Mouse (Mus musculus) adrenal gland, adult 10 weeks (tissue): ENCODE data around the gene Olfr774. TPM values are rescaled to one million over a fixed set of nuclear protein-coding genes. Genes with fewer than 3 reads are reported as not detected.

Experiments used
- polyA plus RNA-seq: library from polyadenylated mRNA; stranded (reverse); fragments of 350-450 nt; fragmentation: Illumina TruSeq; extraction: RNeasy Lipid Tissue Mini Kit (QIAGEN cat#74804); gene quantifications from one replicate; pipeline ENCODE4 v1.2.3, GENCODE M21; 2014; ENCODE audit warnings: low read depth, low replicate concordance

The Olfr774 gene
- not detected for polyA plus RNA-seq

GRCm38 (mm10) chr10:129235904-129236303, at the start of gene Olfr774:
Gene Olfr774, plus strand, starts transcription at chr10:129236204.

GRCm38 (mm10) chr10:129187319-129187718, 48.7 kb upstream of the Olfr774 start, which contains the start of gene Olfr773:
Gene Olfr773, minus strand, starts transcription at chr10:129187419.

GRCm38 (mm10) chr10:129248112-129248511, 12.1 kb downstream of the Olfr774 start, which contains the start of gene Olfr775:
Gene Olfr775, plus strand, starts transcription at chr10:129248412.

GRCm38 (mm10) chr10:129258827-129259226, 22.8 kb downstream of the Olfr774 start, which contains the start of gene Olfr776:
Gene Olfr776, plus strand, starts transcription at chr10:129259127.

DNA sequence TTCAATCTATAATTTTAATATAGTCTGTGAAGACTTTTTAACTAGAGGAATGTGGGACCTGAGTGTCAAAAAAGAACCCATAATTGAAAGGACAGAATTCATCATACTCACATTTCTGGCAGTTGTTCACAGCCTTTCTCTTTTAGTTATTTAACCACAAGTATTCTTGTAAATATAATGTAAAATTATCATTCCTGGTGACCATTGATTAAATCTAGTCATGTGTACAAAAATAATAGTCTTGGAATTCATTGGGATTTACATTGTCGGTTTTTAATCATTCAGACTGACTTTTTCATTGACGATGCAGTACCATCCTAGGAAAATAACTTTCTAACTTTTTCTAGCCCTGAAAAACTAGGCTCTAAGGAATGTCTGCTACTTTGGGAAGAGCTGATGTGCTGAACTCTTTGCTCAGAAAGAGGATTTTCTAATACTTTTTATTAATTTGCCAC, 35.1 kb downstream of the Olfr774 start, which contains the start of gene Olfr777:
Gene Olfr777 (minus strand): TSS at position 405 of the 455 bp plus-strand sequence.

Other genes starting within 250 kb of the Olfr774 start
- not detected for gene Olfr9, start 246.8 kb upstream of the Olfr774 start, polyA plus RNA-seq
- gene Olfr763, start 225.4 kb upstream of the Olfr774 start, polyA plus RNA-seq: not detected
- not detected for gene Olfr764-ps1, start 196.3 kb upstream of the Olfr774 start, polyA plus RNA-seq
- not detected for gene Olfr765, start 186.2 kb upstream of the Olfr774 start, polyA plus RNA-seq
- not detected for gene Olfr766-ps1, start 167.2 kb upstream of the Olfr774 start, polyA plus RNA-seq
- gene Olfr767, start 153.3 kb upstream of the Olfr774 start, polyA plus RNA-seq: not detected
- not detected for gene Olfr768, start 136.8 kb upstream of the Olfr774 start, polyA plus RNA-seq
- not detected for gene Olfr769, start 118.3 kb upstream of the Olfr774 start, polyA plus RNA-seq
- not detected for gene Olfr770, start 97.2 kb upstream of the Olfr774 start, polyA plus RNA-seq
- not detected for gene Olfr771, start 71.5 kb upstream of the Olfr774 start, polyA plus RNA-seq
- gene Olfr772, start 58.3 kb upstream of the Olfr774 start, polyA plus RNA-seq: not detected
- not detected for gene Olfr773, start 48.8 kb upstream of the Olfr774 start, polyA plus RNA-seq
- gene Olfr775, start 12.2 kb downstream of the Olfr774 start, polyA plus RNA-seq: not detected
- gene Olfr776, start 22.9 kb downstream of the Olfr774 start, polyA plus RNA-seq: not detected
- not detected for gene Olfr777, start 35.3 kb downstream of the Olfr774 start, polyA plus RNA-seq
- gene Olfr780, start 81.9 kb downstream of the Olfr774 start, polyA plus RNA-seq: not detected
- gene Olfr781, start 92.7 kb downstream of the Olfr774 start, polyA plus RNA-seq: not detected
- not detected for gene Olfr782, start 112.6 kb downstream of the Olfr774 start, polyA plus RNA-seq
- not detected for gene Olfr784, start 147.9 kb downstream of the Olfr774 start, polyA plus RNA-seq
- gene Olfr785, start 169.2 kb downstream of the Olfr774 start, polyA plus RNA-seq: not detected
- not detected for gene Olfr786, start 191.1 kb downstream of the Olfr774 start, polyA plus RNA-seq
- gene Olfr787, start 225.7 kb downstream of the Olfr774 start, polyA plus RNA-seq: not detected
- not detected for gene Olfr788, start 234.8 kb downstream of the Olfr774 start, polyA plus RNA-seq
- not detected for gene Olfr789, start 248.5 kb downstream of the Olfr774 start, polyA plus RNA-seq